Mouse (Mus musculus): Measurements from ENCODE around the gene Cog5. TPM values are rescaled to one million over a fixed set of nuclear protein-coding genes. Genes with fewer than 3 reads are reported as not detected.

The Cog5 gene
- polyA plus RNA-seq (2012; rRNA removed): 24.9 and 36.3 TPM in 2 replicates

DNA sequence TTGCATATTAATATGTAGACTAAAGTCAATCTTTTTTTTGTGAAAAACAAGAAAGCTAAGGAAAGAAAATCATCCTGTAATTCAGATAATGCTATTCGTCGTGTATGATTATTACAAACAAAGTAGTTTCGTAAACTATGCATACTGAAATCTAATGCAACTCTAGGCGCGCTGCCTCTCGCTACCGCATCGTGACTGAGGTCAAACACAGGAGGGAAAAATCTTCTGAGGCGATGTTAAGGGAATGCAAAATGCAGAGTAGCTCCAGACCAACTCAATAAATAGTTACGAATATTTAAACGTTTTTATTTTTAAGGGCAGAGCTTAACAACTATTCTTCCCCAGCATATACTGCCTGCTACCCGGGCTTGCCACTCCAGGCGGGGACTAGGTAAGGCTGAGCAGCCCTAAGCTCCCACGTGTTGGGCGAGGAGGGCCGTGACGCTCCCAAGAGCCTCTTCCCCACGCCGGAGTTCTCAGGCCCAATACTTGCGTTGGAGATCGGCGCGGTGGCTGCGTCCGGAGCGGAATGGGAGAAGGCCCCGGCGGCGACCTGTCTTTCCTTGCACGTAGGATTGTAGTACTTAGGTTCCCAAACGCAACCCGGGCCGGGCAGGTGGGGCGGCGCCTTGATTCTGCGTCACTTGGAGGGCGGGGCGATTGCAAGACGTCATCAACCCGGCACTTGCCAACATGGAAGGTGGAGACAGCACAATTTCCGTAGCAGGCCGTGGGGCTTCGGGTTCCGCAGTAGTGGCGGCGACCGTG, at the start of gene Cog5, which contains the start of gene Dus4l:
Gene Cog5 (plus strand): TSS at position 673 of the 768 bp plus-strand sequence.
Gene Dus4l (minus strand): TSS at position 630 of the 768 bp plus-strand sequence.

GRCm38 (mm10) chr12:31634343-31635239, 20.1 kb upstream of the Cog5 start, which contains the start of gene Bcap29:
Gene Bcap29, minus strand, starts transcription at chr12:31634658.

GRCm38 (mm10) chr12:31713600-31713999, 58.9 kb downstream of the Cog5 start, which contains the start of gene Gpr22:
Gene Gpr22, minus strand, starts transcription at chr12:31713947.

GRCm38 (mm10) chr12:31949759-31950658, 295.3 kb downstream of the Cog5 start, which contains the start of gene Hbp1:
Gene Hbp1, minus strand, starts transcription at chr12:31950535.

Other genes with a start within 250 kb of the Cog5 start
- gene Cbll1, start 155.3 kb upstream of the Cog5 start, polyA plus RNA-seq (2012; rRNA removed): 8.4 and 16.1 TPM in 2 replicates
- 0.01 and 0.06 TPM in 2 replicates for gene Slc26a4, start 94.9 kb upstream of the Cog5 start, polyA plus RNA-seq (2012; rRNA removed)
- 11.8 and 15.0 TPM in 2 replicates for gene Bcap29, start 20.2 kb upstream of the Cog5 start, polyA plus RNA-seq (2012; rRNA removed)
- 8.9 and 14.7 TPM in 2 replicates for gene Dus4l, start within 50 bp of the Cog5 start, polyA plus RNA-seq (2012; rRNA removed)
- gene Gpr22, start 59.1 kb downstream of the Cog5 start, polyA plus RNA-seq (2012; rRNA removed): 1.7 and 3.5 TPM in 2 replicates